Mouse (Mus musculus) CH12.LX (cell line): ENCODE data around the gene Hebp1. TPM values are rescaled to one million over a fixed set of nuclear protein-coding genes. Genes with fewer than 3 reads are reported as not detected.

ENCODE experiments used
- DNase-seq: peaks from one replicate; pipeline ENCODE4 v3.0.0-alpha.2; 2013; ENCODE audit errors: extremely low read depth
- H3K27ac ChIP-seq: 2 replicates; pipeline ENCODE4 v1.5.1; 2012; ENCODE audit warnings: low read depth, mild to moderate bottlenecking, control low read depth, moderate library complexity; ENCODE audit not compliant: insufficient read depth
- H3K27me3 ChIP-seq: replicated peaks from 2 replicates; pipeline ENCODE3; 2012; ENCODE audit warnings: inconsistent platforms
- H3K36me3 ChIP-seq, 2 experiments: replicated peaks in 1 of 2; 2 replicates each; pipeline versions ENCODE3 to v1.6.1; 2012; ENCODE audit warnings: inconsistent platforms in 1 of 2, low read length in 1 of 2, mild to moderate bottlenecking in 1 of 2, mixed read lengths in 1 of 2, moderate library complexity in 1 of 2; ENCODE audit not compliant: control insufficient read depth in 1 of 2, insufficient read depth in 1 of 2
- H3K4me1 ChIP-seq, 2 experiments: 2 replicates each; pipeline ENCODE4 v1.6.1; 2012; ENCODE audit warnings: inconsistent platforms in 1 of 2, moderate library complexity in 1 of 2; ENCODE audit not compliant: insufficient read depth in 2 of 2, control insufficient read depth in 1 of 2
- H3K4me2 ChIP-seq: 2 replicates; pipeline ENCODE4 v1.6.1; 2012; ENCODE audit warnings: low read depth, mild to moderate bottlenecking, control low read depth; ENCODE audit not compliant: poor library complexity, insufficient read depth, severe bottlenecking
- H3K4me3 ChIP-seq, 3 experiments: fragments of 150-350 bp in 1 of 3; sonication (generic) in 1 of 3; replicated peaks in 1 of 3; 2 replicates each; pipeline versions ENCODE3 to v1.5.1; 2011 to 2012; ENCODE audit warnings: low read depth in 2 of 3, low read length in 2 of 3, mild to moderate bottlenecking in 2 of 3, moderate library complexity in 2 of 3, control low read depth in 1 of 3, improper control_type of control experiment in 1 of 3, inconsistent platforms in 1 of 3, mixed read lengths in 1 of 3; ENCODE audit not compliant: poor library complexity in 1 of 3
- H3K79me2 ChIP-seq: replicated peaks from 2 replicates; pipeline ENCODE4 v1.6.1; 2012; ENCODE audit warnings: mild to moderate bottlenecking, moderate library complexity; ENCODE audit not compliant: control insufficient read depth, poor library complexity, insufficient read depth, severe bottlenecking; ENCODE audit errors: extremely low read depth
- H3K9ac ChIP-seq: 2 replicates; pipeline ENCODE4 v1.6.1; 2012; ENCODE audit warnings: low read depth, mild to moderate bottlenecking, control low read depth, moderate library complexity; ENCODE audit not compliant: insufficient read depth
- H3K9me3 ChIP-seq: replicated peaks from 2 replicates; pipeline ENCODE3; 2012; ENCODE audit warnings: low read length, inconsistent platforms, mixed read lengths
- BHLHE40 ChIP-seq: IDR thresholded peaks from 2 replicates; pipeline ENCODE4 v1.6.1; 2011; ENCODE audit warnings: mild to moderate bottlenecking, low read depth, low read length, improper control_type of control experiment
- CHD1 ChIP-seq: IDR thresholded peaks from 2 replicates; pipeline ENCODE4 v1.6.1; 2012; ENCODE audit warnings: low read depth, low read length, improper control_type of control experiment, inconsistent platforms
- CHD2 ChIP-seq: IDR thresholded peaks from 2 replicates; pipeline ENCODE4 v1.6.1; 2011; ENCODE audit warnings: low read length, improper control_type of control experiment
- CTCF ChIP-seq, 2 experiments: IDR thresholded peaks in 1 of 2; conservative IDR thresholded peaks in 1 of 2; 2 replicates each; pipeline ENCODE4 v1.5.1; 2011 to 2012; ENCODE audit warnings: low read depth in 2 of 2, low read length in 2 of 2, improper control_type of control experiment in 1 of 2, inconsistent platforms in 1 of 2, mild to moderate bottlenecking in 1 of 2, moderate library complexity in 1 of 2
- ELF1 ChIP-seq: IDR thresholded peaks from 2 replicates; pipeline ENCODE4 v1.6.1; 2014; ENCODE audit warnings: low read depth, mild to moderate bottlenecking, inconsistent platforms, low read length, improper control_type of control experiment
- EP300 ChIP-seq: IDR thresholded peaks from 2 replicates; pipeline ENCODE4 v1.6.1; 2011; ENCODE audit warnings: low read length, improper control_type of control experiment
- ETS1 ChIP-seq: conservative IDR thresholded peaks from 2 replicates; pipeline ENCODE4 v1.6.1; 2012; ENCODE audit warnings: low read depth, mild to moderate bottlenecking, inconsistent platforms, low read length, improper control_type of control experiment, moderate library complexity
- HCFC1 ChIP-seq: IDR thresholded peaks from 2 replicates; pipeline ENCODE4 v1.6.1; 2012; ENCODE audit warnings: low read depth, mild to moderate bottlenecking, inconsistent platforms, low read length, improper control_type of control experiment
- JUN ChIP-seq: IDR thresholded peaks from 2 replicates; pipeline ENCODE4 v1.6.1; 2011; ENCODE audit warnings: low read depth, mild to moderate bottlenecking, low read length, improper control_type of control experiment, moderate library complexity; ENCODE audit not compliant: insufficient read depth
- JUND ChIP-seq: conservative IDR thresholded peaks from 2 replicates; pipeline ENCODE4 v1.6.1; 2011; ENCODE audit warnings: low read depth, low read length, improper control_type of control experiment
- MAFK ChIP-seq: IDR thresholded peaks from 2 replicates; pipeline ENCODE4 v1.6.1; 2011; ENCODE audit warnings: low read length, improper control_type of control experiment; ENCODE audit not compliant: insufficient replicate concordance
- MAX ChIP-seq: IDR thresholded peaks from 2 replicates; pipeline ENCODE4 v1.6.1; 2011; ENCODE audit warnings: low read length, improper control_type of control experiment
- MXI1 ChIP-seq: IDR thresholded peaks from 2 replicates; pipeline ENCODE4 v1.6.1; 2011; ENCODE audit warnings: mild to moderate bottlenecking, low read depth, low read length, improper control_type of control experiment
- POLR2AphosphoS2 ChIP-seq: IDR thresholded peaks from 2 replicates; pipeline ENCODE4 v1.6.1; 2011; ENCODE audit warnings: low read depth, low read length, improper control_type of control experiment
- RAD21 ChIP-seq: IDR thresholded peaks from 2 replicates; pipeline ENCODE4 v1.6.1; 2011; ENCODE audit warnings: low read depth, mild to moderate bottlenecking, low read length, improper control_type of control experiment, moderate library complexity
- SIN3A ChIP-seq: IDR thresholded peaks from 2 replicates; pipeline ENCODE4 v1.6.1; 2012; ENCODE audit warnings: low read length, improper control_type of control experiment, inconsistent platforms
- SMC3 ChIP-seq: IDR thresholded peaks from 2 replicates; pipeline ENCODE4 v1.6.1; 2011; ENCODE audit warnings: low read depth, low read length, improper control_type of control experiment
- TBP ChIP-seq: conservative IDR thresholded peaks from 2 replicates; pipeline ENCODE4 v1.6.1; 2011; ENCODE audit warnings: low read depth, low read length, improper control_type of control experiment
- TCF12 ChIP-seq: IDR thresholded peaks from 2 replicates; pipeline ENCODE4 v1.6.1; 2014; ENCODE audit warnings: low read depth, mild to moderate bottlenecking, inconsistent platforms, low read length, improper control_type of control experiment
- USF1 ChIP-seq: IDR thresholded peaks from 2 replicates; pipeline ENCODE4 v1.6.1; 2014; ENCODE audit warnings: low read depth, mild to moderate bottlenecking, inconsistent platforms, low read length, improper control_type of control experiment
- USF2 ChIP-seq: conservative IDR thresholded peaks from 2 replicates; pipeline ENCODE4 v1.6.1; 2011; ENCODE audit warnings: low read depth, low read length, improper control_type of control experiment
- ZMIZ1 ChIP-seq: IDR thresholded peaks from 2 replicates; pipeline ENCODE4 v1.6.1; 2012; ENCODE audit warnings: low read depth, mild to moderate bottlenecking, inconsistent platforms, low read length, improper control_type of control experiment
- ZNF384 ChIP-seq: IDR thresholded peaks from 2 replicates; pipeline ENCODE4 v1.6.1; 2012; ENCODE audit warnings: low read depth, low read length, improper control_type of control experiment, inconsistent platforms
- dilution Hi-C: fragments of 300-500 bp; cut with MboI; formaldehyde crosslinking; loops from 2 replicates; pipeline ENCODE4 v1.14.3; 2020; ENCODE audit warnings: low sequenced_read_pairs; ENCODE audit not compliant: extremely low pct_unique_long_range_greater_than_20kb, extremely low pct_ligation_motif_present
- in situ Hi-C: fragments of 300-500 bp; cut with MboI; formaldehyde crosslinking; loops from 3 replicates; pipeline ENCODE4 v1.14.3; 2019; ENCODE audit warnings: low sequenced_read_pairs, low pct_ligation_motif_present, low pct_unique_long_range_greater_than_20kb, mixed read lengths
- polyA plus RNA-seq: library from polyadenylated mRNA; unstranded; fragments of >175 nt; gene quantifications from 2 replicates; pipeline ENCODE4 v1.2.1, GENCODE M21; 2012; ENCODE audit warnings: low read depth; ENCODE audit not compliant: insufficient read length
- total RNA-seq, 2 experiments: library from RNA; depleted of rRNA; stranded (reverse); fragments of 300-350 nt in 1 of 2; fragments of >200 nt in 1 of 2; gene quantifications; 2 replicates each; pipeline ENCODE4 v1.2.3; 2012 to 2014

Hebp1 gene
- total and polyA plus RNA-seq, 3 experiments: not detected

GRCm38 (mm10) chr6:135219916-135220315 is 22.1 kb upstream of the Hebp1 start:
- Histone ChIP-seq H3K27me3 (no peaks in the 10 kb centered on the region), H3K4me3 (no peak overlapping the region), H3K9ac (no peak overlapping the region), H3K4me1 (peaks cover 0 to 37% of the 10 kb centered on the region in 2 experiments; a peak in 2 of 4 replicates), H3K27ac (no peak overlapping the region), H3K9me3 (no peaks in the 10 kb centered on the region), H3K79me2 (no peaks in the 10 kb centered on the region), H3K36me3 (no peaks in the 10 kb centered on the region), H3K4me2 (no peak overlapping the region)
- dilution Hi-C loops (no loop called here), in situ Hi-C loops (no loop called here)
- no peak for DNase-seq
- TF ChIP-seq TBP: no peak
- no peak for TF ChIP-seq ELF1
- TF ChIP-seq MAFK: no peak
- TF ChIP-seq TCF12: no peak
- no peak for TF ChIP-seq MXI1
- TF ChIP-seq RAD21: no peak
- no peak for TF ChIP-seq CHD2
- no peak for TF ChIP-seq USF1
- TF ChIP-seq POLR2AphosphoS2: no peak
- no peak for TF ChIP-seq USF2
- TF ChIP-seq MAX: no peak
- no peak for TF ChIP-seq JUN
- no peak for TF ChIP-seq CHD1
- no peak for TF ChIP-seq ZNF384
- no peak for TF ChIP-seq CTCF (conservative IDR thresholded peaks at IDR 0.05 in 1 of 2, IDR thresholded peaks at IDR 0.05 in 1 of 2; ENCODE audit: low read depth in 2 of 2, low read length in 2 of 2)
- no peak for TF ChIP-seq ZMIZ1
- TF ChIP-seq ETS1: no peak
- no peak for TF ChIP-seq HCFC1
- no peak for TF ChIP-seq JUND
- no peak for TF ChIP-seq SIN3A

- H3K79me2 ChIP-seq: no peaks in the 10 kb centered on the region
- no peaks in the 10 kb centered on the region for H3K36me3 ChIP-seq
- H3K9ac ChIP-seq: no peak overlapping the region
- no peak overlapping the region for H3K27ac ChIP-seq
- H3K27me3 ChIP-seq: no peaks in the 10 kb centered on the region
- no peak overlapping the region for H3K4me2 ChIP-seq
- peak; percentile 43 for DNase-seq
- no peak overlapping the region for H3K4me3 ChIP-seq
- TF ChIP-seq EP300: 0 out of 2 replicates have a peak, but pooled peaks have one; percentile 35
- TF ChIP-seq ETS1: 0 out of 2 replicates have a peak, but pooled peaks have one; percentile 9
- TF ChIP-seq SMC3: no peak
- TF ChIP-seq BHLHE40: peak; percentile 53; the same call in 1 of the 2 replicates
- TF ChIP-seq CHD2: no peak
- in situ Hi-C loops (no loop called here), dilution Hi-C loops (no loop called here)
- no peaks in the 10 kb centered on the region for H3K9me3 ChIP-seq
- peaks cover 0 to 37% of the 10 kb centered on the region in 2 experiments; a peak in 2 of 4 replicates for H3K4me1 ChIP-seq
Measured at GRCm38 (mm10) chr6:135218330-135218729, 20.5 kb upstream of the Hebp1 start.
